Mouse (Mus musculus) left cerebral cortex, adult 11 months (tissue): ENCODE measurements around the gene Fads2.

ENCODE experiments used
- DNase-seq: peaks from one replicate; pipeline ENCODE4 v3.0.0; 2022; ENCODE audit warnings: low spot score

The Fads2 gene

GRCm38 (mm10) chr19:10102054-10102700 is 631 bp upstream of the Fads2 start:
- no peak for DNase-seq

GRCm38 (mm10) chr19:10100631-10101071 is 895 bp downstream of the Fads2 start:
- peak; percentile 35 for DNase-seq

GRCm38 (mm10) chr19:10097826-10098225 is 3.7 kb downstream of the Fads2 start:
- DNase-seq = no peak

- no peak for DNase-seq
Observed at GRCm38 (mm10) chr19:10096371-10096876, 5.1 kb downstream of the Fads2 start.

- DNase-seq = no peak
Observed at GRCm38 (mm10) chr19:10094695-10095094, 6.9 kb downstream of the Fads2 start.

- DNase-seq = no peak
Observed at GRCm38 (mm10) chr19:10093829-10094228, 7.7 kb downstream of the Fads2 start.

GRCm38 (mm10) chr19:10086976-10087375 is 14.6 kb downstream of the Fads2 start:
- DNase-seq = no peak

GRCm38 (mm10) chr19:10085454-10085853 is 16.1 kb downstream of the Fads2 start:
- DNase-seq = no peak

- DNase-seq = no peak
Observed at GRCm38 (mm10) chr19:10082105-10082504, 19.4 kb downstream of the Fads2 start.

- DNase-seq = no peak
Observed at GRCm38 (mm10) chr19:10080384-10080783, 21.2 kb downstream of the Fads2 start.

GRCm38 (mm10) chr19:10078392-10078791 is 23.2 kb downstream of the Fads2 start:
- DNase-seq = no peak

GRCm38 (mm10) chr19:10073145-10073544 is 28.4 kb downstream of the Fads2 start:
- DNase-seq = no peak

GRCm38 (mm10) chr19:10071892-10072291 is 29.7 kb downstream of the Fads2 start:
- no peak for DNase-seq

GRCm38 (mm10) chr19:10071166-10071565 is 30.4 kb downstream of the Fads2 start:
- peak; percentile 42 for DNase-seq

GRCm38 (mm10) chr19:10070186-10070980 is 31.2 kb downstream of the Fads2 start:
- DNase-seq = no peak

- no peak for DNase-seq
Observed at GRCm38 (mm10) chr19:10067701-10068100, 33.8 kb downstream of the Fads2 start.

GRCm38 (mm10) chr19:10066502-10066901 is 35.0 kb downstream of the Fads2 start:
- DNase-seq = no peak

GRCm38 (mm10) chr19:10066189-10066500 is 35.4 kb downstream of the Fads2 start:
- no peak for DNase-seq

- no peak for DNase-seq
Observed at GRCm38 (mm10) chr19:10065465-10066188, 35.9 kb downstream of the Fads2 start.

GRCm38 (mm10) chr19:10064173-10065012 is 37.2 kb downstream of the Fads2 start:
- no peak for DNase-seq

GRCm38 (mm10) chr19:10062862-10063261 is 38.7 kb downstream of the Fads2 start:
- DNase-seq = no peak

GRCm38 (mm10) chr19:10062292-10062691 is 39.3 kb downstream of the Fads2 start:
- no peak for DNase-seq
